Mouse (Mus musculus): ENCODE measurements around the gene Rab7b.

The Rab7b gene

DNA sequence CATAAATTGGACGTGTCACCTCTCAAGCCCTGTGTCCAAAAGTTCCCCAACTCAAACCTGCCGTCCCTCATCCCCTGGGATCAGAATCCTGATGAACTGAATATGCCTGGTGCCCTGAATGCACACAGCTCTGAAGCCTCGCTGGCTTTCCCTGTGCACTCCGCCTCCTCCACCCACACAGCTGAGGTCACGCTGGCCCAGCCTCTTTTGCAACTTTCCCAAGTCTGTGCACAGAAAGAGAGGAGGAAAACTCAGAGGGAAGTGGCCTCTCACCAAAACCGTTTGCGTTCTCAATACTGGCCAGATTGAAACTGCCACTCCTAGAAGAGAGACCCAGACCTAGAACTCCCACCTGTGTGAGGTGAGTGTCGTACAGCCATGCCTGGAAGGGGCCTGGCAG lies at the start of gene Rab7b:
Gene Rab7b, plus strand, starts transcription at position 221 of the 400 bp plus-strand sequence.
- H3K9me3 ChIP-seq (ENCODE audit: low read length) = no peaks in the 10 kb centered on the region

GRCm38 (mm10) chr1:131640062-131640461 lies 48.4 kb upstream of the Rab7b start:
- no peaks in the 10 kb centered on the region for H3K4me1 ChIP-seq (replicated peaks; ENCODE audit: low read depth, low read length)
- no peak overlapping the region for H3K4me3 ChIP-seq (replicated peaks; ENCODE audit: low read length)
- no peaks in the 10 kb centered on the region for H3K27me3 ChIP-seq (ENCODE audit: insufficient read depth, low read length)
- TF ChIP-seq NANOG (IDR thresholded peaks at IDR 0.05; ENCODE audit: borderline replicate concordance, low read length) (no peak), POU5F1 (IDR thresholded peaks at IDR 0.05; ENCODE audit: borderline replicate concordance, low read length) (no peak), CTCF (conservative IDR thresholded peaks at IDR 0.05; ENCODE audit: low read length) (no peak)
- no peaks in the 10 kb centered on the region for H3K36me3 ChIP-seq (ENCODE audit: insufficient read depth, low read length)
- no peaks in the 10 kb centered on the region for H3K9me3 ChIP-seq (ENCODE audit: low read length)

More for the DNA sequence above, at the start of gene Rab7b:
- no peak for TF ChIP-seq CTCF (conservative IDR thresholded peaks at IDR 0.05; ENCODE audit: low read length)
- no peak for TF ChIP-seq NANOG (IDR thresholded peaks at IDR 0.05; ENCODE audit: borderline replicate concordance, low read length)
- no peak for TF ChIP-seq POU5F1 (IDR thresholded peaks at IDR 0.05; ENCODE audit: borderline replicate concordance, low read length)
- Histone ChIP-seq H3K27me3 (ENCODE audit: insufficient read depth, low read length) (no peaks in the 10 kb centered on the region), H3K36me3 (ENCODE audit: insufficient read depth, low read length) (no peaks in the 10 kb centered on the region), H3K4me3 (replicated peaks; ENCODE audit: low read length) (no peak within 1 kb of the TSS), H3K4me1 (replicated peaks; ENCODE audit: low read depth, low read length) (peaks cover 15% of the 10 kb centered on the region)

DNA sequence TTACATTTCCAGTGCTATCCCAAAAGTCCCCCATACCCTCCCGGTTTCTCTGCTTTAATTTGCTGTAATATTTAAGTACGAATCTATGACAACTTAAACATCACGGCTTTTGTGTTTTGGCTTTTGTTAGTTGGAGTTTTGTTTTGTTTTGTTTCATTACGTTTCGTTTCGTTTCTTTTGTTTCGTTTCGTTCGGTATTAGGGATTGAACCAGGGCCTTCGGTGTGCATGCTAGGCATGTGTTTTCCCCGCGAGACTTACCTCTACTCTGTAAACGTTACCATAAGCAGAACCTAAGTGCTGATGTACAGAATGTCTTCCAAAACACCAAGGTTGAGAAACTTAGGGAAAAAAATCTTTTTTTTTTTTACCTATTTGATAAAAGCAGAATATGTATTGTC lies 46.9 kb upstream of the Rab7b start:
- TF ChIP-seq CTCF (conservative IDR thresholded peaks at IDR 0.05; ENCODE audit: low read length) = no peak
- TF ChIP-seq NANOG (IDR thresholded peaks at IDR 0.05; ENCODE audit: borderline replicate concordance, low read length) = no peak
- TF ChIP-seq POU5F1 (IDR thresholded peaks at IDR 0.05; ENCODE audit: borderline replicate concordance, low read length) = no peak
- no peak overlapping the region for H3K4me3 ChIP-seq (replicated peaks; ENCODE audit: low read length)
- no peaks in the 10 kb centered on the region for H3K9me3 ChIP-seq (ENCODE audit: low read length)
- no peaks in the 10 kb centered on the region for H3K4me1 ChIP-seq (replicated peaks; ENCODE audit: low read depth, low read length)
- H3K36me3 ChIP-seq (ENCODE audit: insufficient read depth, low read length) = no peaks in the 10 kb centered on the region
- H3K27me3 ChIP-seq (ENCODE audit: insufficient read depth, low read length) = no peaks in the 10 kb centered on the region

- no peak for TF ChIP-seq POU5F1 (IDR thresholded peaks at IDR 0.05; ENCODE audit: borderline replicate concordance, low read length)
- no peak for TF ChIP-seq NANOG (IDR thresholded peaks at IDR 0.05; ENCODE audit: borderline replicate concordance, low read length)
- TF ChIP-seq CTCF (conservative IDR thresholded peaks at IDR 0.05; ENCODE audit: low read length) = no peak
- Histone ChIP-seq H3K9me3 (ENCODE audit: low read length) (no peaks in the 10 kb centered on the region), H3K36me3 (ENCODE audit: insufficient read depth, low read length) (no peaks in the 10 kb centered on the region), H3K4me3 (replicated peaks; ENCODE audit: low read length) (no peak overlapping the region), H3K4me1 (replicated peaks; ENCODE audit: low read depth, low read length) (no peaks in the 10 kb centered on the region), H3K27me3 (ENCODE audit: insufficient read depth, low read length) (no peaks in the 10 kb centered on the region)
Observed at GRCm38 (mm10) chr1:131642251-131642650, 46.2 kb upstream of the Rab7b start.

GRCm38 (mm10) chr1:131652670-131653443 lies 35.6 kb upstream of the Rab7b start:
- no peaks in the 10 kb centered on the region for H3K36me3 ChIP-seq (ENCODE audit: insufficient read depth, low read length)
- H3K9me3 ChIP-seq (ENCODE audit: low read length) = no peaks in the 10 kb centered on the region
- H3K27me3 ChIP-seq (ENCODE audit: insufficient read depth, low read length) = peaks cover 5% of the 10 kb centered on the region; the same call in 1 of the 2 replicates
- TF ChIP-seq NANOG (IDR thresholded peaks at IDR 0.05; ENCODE audit: borderline replicate concordance, low read length) = no peak
- no peak for TF ChIP-seq POU5F1 (IDR thresholded peaks at IDR 0.05; ENCODE audit: borderline replicate concordance, low read length)
- no peak for TF ChIP-seq CTCF (conservative IDR thresholded peaks at IDR 0.05; ENCODE audit: low read length)
- H3K4me3 ChIP-seq (replicated peaks; ENCODE audit: low read length) = no peak overlapping the region
- H3K4me1 ChIP-seq (replicated peaks; ENCODE audit: low read depth, low read length) = peaks cover 16% of the 10 kb centered on the region

GRCm38 (mm10) chr1:131655601-131656000 lies 32.9 kb upstream of the Rab7b start:
- Histone ChIP-seq H3K9me3 (ENCODE audit: low read length) (no peaks in the 10 kb centered on the region), H3K4me3 (replicated peaks; ENCODE audit: low read length) (no peak overlapping the region), H3K36me3 (ENCODE audit: insufficient read depth, low read length) (no peaks in the 10 kb centered on the region), H3K4me1 (replicated peaks; ENCODE audit: low read depth, low read length) (peaks cover 17% of the 10 kb centered on the region), H3K27me3 (ENCODE audit: insufficient read depth, low read length) (peaks cover 17% of the 10 kb centered on the region; the same call in 1 of the 2 replicates)
- TF ChIP-seq POU5F1 (IDR thresholded peaks at IDR 0.05; ENCODE audit: borderline replicate concordance, low read length) = no peak
- TF ChIP-seq CTCF (conservative IDR thresholded peaks at IDR 0.05; ENCODE audit: low read length) = no peak
- no peak for TF ChIP-seq NANOG (IDR thresholded peaks at IDR 0.05; ENCODE audit: borderline replicate concordance, low read length)

DNA sequence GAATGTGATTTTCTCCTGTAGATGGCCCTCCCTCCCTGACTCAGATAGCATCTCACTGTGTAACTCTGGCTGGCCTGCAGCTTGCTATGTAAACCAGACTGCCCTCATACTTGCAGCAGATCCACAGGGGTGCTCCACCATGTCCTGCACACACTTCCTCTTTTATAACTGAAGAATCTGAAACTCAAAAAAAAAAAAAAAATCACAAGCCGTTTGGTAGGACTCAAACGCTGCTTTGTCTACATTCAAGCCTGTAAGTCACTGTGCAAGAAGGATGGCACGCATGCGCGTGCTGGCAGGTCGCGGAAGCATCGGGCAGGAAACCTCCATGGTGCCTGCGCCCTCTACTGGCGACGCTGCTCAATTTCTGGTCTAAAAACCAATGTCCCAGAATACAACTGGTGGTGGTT lies 30.5 kb upstream of the Rab7b start:
- peaks cover 33% of the 10 kb centered on the region for H3K27me3 ChIP-seq (ENCODE audit: insufficient read depth, low read length)
- TF ChIP-seq CTCF (conservative IDR thresholded peaks at IDR 0.05; ENCODE audit: low read length) = peak; percentile 71
- TF ChIP-seq NANOG (IDR thresholded peaks at IDR 0.05; ENCODE audit: borderline replicate concordance, low read length) = no peak

GRCm38 (mm10) chr1:131659512-131660085 lies 28.9 kb upstream of the Rab7b start:
- no peaks in the 10 kb centered on the region for H3K36me3 ChIP-seq (ENCODE audit: insufficient read depth, low read length)
- H3K4me3 ChIP-seq (replicated peaks; ENCODE audit: low read length) = no peak overlapping the region
- TF ChIP-seq CTCF (conservative IDR thresholded peaks at IDR 0.05; ENCODE audit: low read length) (no peak), POU5F1 (IDR thresholded peaks at IDR 0.05; ENCODE audit: borderline replicate concordance, low read length) (no peak)
- H3K9me3 ChIP-seq (ENCODE audit: low read length) = no peaks in the 10 kb centered on the region
- peaks cover 32% of the 10 kb centered on the region for H3K27me3 ChIP-seq (ENCODE audit: insufficient read depth, low read length)
- peaks cover 8% of the 10 kb centered on the region for H3K4me1 ChIP-seq (replicated peaks; ENCODE audit: low read depth, low read length)

More for the DNA sequence above, 30.5 kb upstream of the Rab7b start:
- Histone ChIP-seq H3K4me3 (replicated peaks; ENCODE audit: low read length) (no peak overlapping the region), H3K4me1 (replicated peaks; ENCODE audit: low read depth, low read length) (peaks cover 13% of the 10 kb centered on the region), H3K36me3 (ENCODE audit: insufficient read depth, low read length) (no peaks in the 10 kb centered on the region), H3K9me3 (ENCODE audit: low read length) (no peaks in the 10 kb centered on the region)

Measured in E14TG2a.4 (cell line).